Mouse (Mus musculus): ENCODE data around the gene Nell2. TPM values are rescaled to one million over a fixed set of nuclear protein-coding genes. Genes with fewer than 3 reads are reported as not detected.

Gene Nell2
- polyA plus RNA-seq (2015; fragmentation: Nextera tagmentation; extraction: Ambion mirVana) = 1.5 and 1.7 TPM in 2 replicates

- Histone ChIP-seq H3K36me3 (no peaks in the 10 kb centered on the region), H3K27ac (replicated peaks) (no peak within 1 kb of the TSS), H3K9me3 (no peaks in the 10 kb centered on the region), H3K4me1 (peaks cover 16% of the 10 kb centered on the region), H3K4me2 (peak within 1 kb of the TSS; percentile 95), H3K9ac (peak within 1 kb of the TSS; percentile 62; the same call in 1 of the 2 replicates), H3K27me3 (replicated peaks) (peaks cover 66% of the 10 kb centered on the region), H3K4me3 (peak within 1 kb of the TSS; percentile 58)
- under 1% methylated on average over 93 of the region's 95 CpGs for WGBS
- 0 out of 2 replicates have a peak, but pooled peaks have one; percentile 8 for ATAC-seq (ENCODE audit: extremely low read depth, insufficient number of reproducible peaks, low FRiP score, low TSS enrichment)
Observed at GRCm38 (mm10) chr15:95527948-95528861, at the start of gene Nell2. TSS of gene Nell2 (minus strand) at chr15:95528559.

DNA sequence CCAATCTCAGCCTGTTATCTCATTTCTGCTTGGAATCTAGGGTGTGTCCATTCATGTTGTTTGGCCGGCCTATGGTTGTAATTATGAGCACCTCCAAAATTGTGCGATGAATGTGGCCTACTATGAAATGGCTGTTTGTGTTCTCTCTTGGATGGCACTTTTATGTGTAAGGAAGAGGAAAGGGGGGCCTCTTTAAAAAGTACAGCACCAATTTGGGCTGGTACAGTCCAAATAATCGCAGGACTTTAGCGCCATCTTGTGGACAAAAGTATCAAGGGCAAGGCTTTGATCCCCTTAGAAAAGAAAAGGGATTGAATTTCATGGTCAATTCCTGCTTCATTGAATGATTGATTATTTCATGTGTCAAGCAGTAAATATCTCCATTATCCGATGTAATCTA lies 46.3 kb upstream of the Nell2 start:
- Histone ChIP-seq H3K9me3 (no peaks in the 10 kb centered on the region), H3K9ac (no peak overlapping the region), H3K27ac (replicated peaks) (no peak overlapping the region), H3K4me3 (no peak overlapping the region), H3K4me1 (no peaks in the 10 kb centered on the region), H3K27me3 (replicated peaks) (peaks cover 12% of the 10 kb centered on the region), H3K4me2 (no peak overlapping the region), H3K36me3 (no peaks in the 10 kb centered on the region)
- no peak for ATAC-seq (ENCODE audit: extremely low read depth, insufficient number of reproducible peaks, low FRiP score, low TSS enrichment)
- WGBS = 19% methylated on average over 5 of the region's 5 CpGs

DNA sequence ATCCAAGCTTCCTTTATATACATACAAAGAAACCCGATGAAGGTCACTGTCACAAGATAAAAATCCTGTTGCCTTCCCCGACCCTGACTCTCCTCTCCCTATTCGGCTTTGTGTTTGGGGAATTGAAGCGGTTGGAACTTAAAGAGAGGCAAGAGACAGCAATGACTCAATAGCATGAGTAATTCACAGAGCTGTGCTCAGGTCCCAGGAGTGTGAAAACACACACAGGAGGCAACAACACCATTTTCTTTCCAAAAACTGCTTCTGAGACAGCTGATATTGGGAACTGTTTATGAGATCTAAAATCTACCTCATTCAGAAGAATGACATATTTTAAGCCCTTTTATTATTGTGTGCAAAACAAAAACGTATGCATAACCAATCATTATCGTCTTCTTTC lies 41.2 kb upstream of the Nell2 start:
- H3K27ac ChIP-seq (replicated peaks) = no peak overlapping the region
- no peak overlapping the region for H3K4me3 ChIP-seq
- peaks cover 19% of the 10 kb centered on the region for H3K4me1 ChIP-seq
- no peaks in the 10 kb centered on the region for H3K36me3 ChIP-seq
- no peaks in the 10 kb centered on the region for H3K9me3 ChIP-seq
- H3K9ac ChIP-seq = no peak overlapping the region
- ATAC-seq (ENCODE audit: extremely low read depth, insufficient number of reproducible peaks, low FRiP score, low TSS enrichment) = no peak
- no peaks in the 10 kb centered on the region for H3K27me3 ChIP-seq (replicated peaks)
- 71% methylated on average over 6 of the region's 6 CpGs for WGBS
- H3K4me2 ChIP-seq = no peak overlapping the region

DNA sequence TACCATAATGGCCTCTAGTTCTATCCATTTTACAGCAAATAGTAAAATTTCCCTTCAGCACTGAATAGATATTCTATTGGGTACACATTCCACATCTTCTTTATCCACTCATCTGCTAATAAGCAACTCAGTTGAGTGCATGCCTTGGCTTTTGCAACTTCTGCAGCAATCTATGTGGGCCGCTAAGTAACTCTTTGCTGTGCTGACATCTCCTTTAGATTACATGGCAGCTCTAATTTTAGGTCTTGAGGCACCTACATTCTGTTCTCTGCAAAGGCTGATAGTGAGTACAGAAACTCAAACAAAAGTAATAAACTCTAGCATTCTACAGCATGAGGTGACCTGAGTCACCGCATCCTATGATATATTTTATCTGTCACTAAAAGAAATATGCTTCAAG lies 36.8 kb upstream of the Nell2 start:
- WGBS = 40% methylated on average over 2 of the region's 2 CpGs
- Histone ChIP-seq H3K36me3 (no peaks in the 10 kb centered on the region), H3K27ac (replicated peaks) (no peak overlapping the region), H3K9me3 (no peaks in the 10 kb centered on the region), H3K9ac (no peak overlapping the region), H3K4me1 (peaks cover 19% of the 10 kb centered on the region), H3K4me3 (no peak overlapping the region), H3K27me3 (replicated peaks) (no peaks in the 10 kb centered on the region), H3K4me2 (no peak overlapping the region)
- ATAC-seq (ENCODE audit: extremely low read depth, insufficient number of reproducible peaks, low FRiP score, low TSS enrichment) = no peak

DNA sequence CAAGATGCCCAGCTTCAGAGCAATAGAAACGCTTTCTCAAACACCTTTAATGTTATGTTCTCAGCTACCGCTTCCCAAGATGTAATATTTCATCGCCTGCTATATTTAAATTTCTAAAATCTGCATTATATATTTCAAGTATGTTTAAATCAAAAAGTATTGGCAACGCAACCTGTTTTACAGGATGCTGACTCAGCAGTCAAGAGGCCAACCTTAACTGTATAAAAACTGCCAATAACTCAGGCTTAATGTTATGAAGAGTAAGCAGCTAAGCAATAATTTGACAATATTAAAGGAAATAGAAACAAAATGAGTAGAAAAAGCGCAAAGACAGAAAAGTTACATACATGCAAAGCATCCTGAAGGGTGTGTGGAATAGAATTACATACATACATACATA lies 32.9 kb upstream of the Nell2 start:
- no peak overlapping the region for H3K27ac ChIP-seq (replicated peaks)
- WGBS = 84% methylated on average over 5 of the region's 5 CpGs
- H3K4me1 ChIP-seq = peaks cover 10% of the 10 kb centered on the region
- no peak overlapping the region for H3K9ac ChIP-seq
- no peak overlapping the region for H3K4me3 ChIP-seq
- H3K4me2 ChIP-seq = no peak overlapping the region
- no peaks in the 10 kb centered on the region for H3K27me3 ChIP-seq (replicated peaks)
- H3K9me3 ChIP-seq = no peaks in the 10 kb centered on the region
- no peaks in the 10 kb centered on the region for H3K36me3 ChIP-seq
- no peak for ATAC-seq (ENCODE audit: extremely low read depth, insufficient number of reproducible peaks, low FRiP score, low TSS enrichment)

DNA sequence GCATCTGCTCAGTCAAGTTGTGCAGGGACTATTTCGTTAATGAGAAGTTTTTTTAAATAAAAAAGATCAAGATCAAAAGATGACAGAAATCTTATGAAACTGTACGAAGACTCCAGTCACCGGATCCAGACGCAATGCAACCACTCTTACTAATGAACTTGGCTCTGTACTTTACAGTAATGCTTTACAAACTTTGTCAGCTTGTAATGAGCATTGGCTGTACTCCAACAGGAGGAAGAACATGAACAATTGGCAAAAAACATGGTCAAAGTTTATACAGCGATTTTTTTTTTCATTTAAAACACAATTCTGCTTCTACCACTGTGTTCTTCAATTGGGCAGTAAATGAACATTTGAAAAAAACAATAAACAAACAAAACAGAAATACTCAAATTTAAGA lies 21.7 kb upstream of the Nell2 start:
- WGBS = 72% methylated on average over 5 of the region's 5 CpGs
- Histone ChIP-seq H3K4me3 (no peak overlapping the region), H3K9ac (no peak overlapping the region), H3K27me3 (replicated peaks) (no peaks in the 10 kb centered on the region), H3K27ac (replicated peaks) (no peak overlapping the region), H3K9me3 (0 out of 2 replicates have a peak, but pooled peaks cover 3% of the 10 kb centered on the region), H3K36me3 (no peaks in the 10 kb centered on the region), H3K4me1 (no peaks in the 10 kb centered on the region), H3K4me2 (no peak overlapping the region)
- ATAC-seq (ENCODE audit: extremely low read depth, insufficient number of reproducible peaks, low FRiP score, low TSS enrichment) = no peak

GRCm38 (mm10) chr15:95542632-95543031 lies 14.3 kb upstream of the Nell2 start:
- Histone ChIP-seq H3K9ac (no peak overlapping the region), H3K4me1 (no peaks in the 10 kb centered on the region), H3K36me3 (no peaks in the 10 kb centered on the region), H3K4me3 (no peak overlapping the region), H3K4me2 (no peak overlapping the region), H3K27ac (replicated peaks) (no peak overlapping the region), H3K9me3 (peaks cover 6% of the 10 kb centered on the region), H3K27me3 (replicated peaks) (no peaks in the 10 kb centered on the region)
- 67% methylated on average over 6 of the region's 6 CpGs for WGBS
- ATAC-seq (ENCODE audit: extremely low read depth, insufficient number of reproducible peaks, low FRiP score, low TSS enrichment) = no peak

- peaks cover 6% of the 10 kb centered on the region for H3K9me3 ChIP-seq
- WGBS = 73% methylated on average over 4 of the region's 4 CpGs
Observed at GRCm38 (mm10) chr15:95536724-95537123, 8.4 kb upstream of the Nell2 start.

DNA sequence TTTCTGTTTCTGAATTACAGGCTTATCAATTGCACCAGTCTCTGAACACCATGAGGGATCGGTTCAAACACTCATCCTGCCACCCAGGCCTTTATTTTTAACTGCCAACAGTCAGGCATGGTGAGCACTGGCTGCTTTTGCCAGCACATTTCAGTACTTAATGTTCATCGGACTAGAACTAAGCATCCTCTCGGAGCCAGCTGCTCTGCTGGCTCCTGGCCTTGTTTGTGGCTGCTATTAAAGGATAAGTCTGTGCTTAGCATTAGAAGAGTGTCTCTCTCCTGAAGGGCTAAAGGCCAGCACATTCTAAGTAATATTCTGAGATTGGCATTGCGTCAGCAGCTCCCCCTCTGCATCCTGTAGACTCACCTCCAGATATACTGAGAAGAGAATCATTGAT lies 7.9 kb upstream of the Nell2 start:
- no peaks in the 10 kb centered on the region for H3K27me3 ChIP-seq (replicated peaks)
- no peak overlapping the region for H3K4me2 ChIP-seq
- 61% methylated on average over 4 of the region's 4 CpGs for WGBS
- H3K4me1 ChIP-seq = no peaks in the 10 kb centered on the region
- no peak overlapping the region for H3K27ac ChIP-seq (replicated peaks)
- ATAC-seq (ENCODE audit: extremely low read depth, insufficient number of reproducible peaks, low FRiP score, low TSS enrichment) = no peak
- H3K36me3 ChIP-seq = no peaks in the 10 kb centered on the region
- no peak overlapping the region for H3K4me3 ChIP-seq
- H3K9me3 ChIP-seq = peaks cover 6% of the 10 kb centered on the region
- H3K9ac ChIP-seq = no peak overlapping the region

More at GRCm38 (mm10) chr15:95536724-95537123, 8.4 kb upstream of the Nell2 start:
- Histone ChIP-seq H3K36me3 (no peaks in the 10 kb centered on the region), H3K4me1 (no peaks in the 10 kb centered on the region), H3K27ac (replicated peaks) (no peak overlapping the region), H3K27me3 (replicated peaks) (no peaks in the 10 kb centered on the region), H3K4me3 (no peak overlapping the region), H3K4me2 (no peak overlapping the region), H3K9ac (no peak overlapping the region)
- ATAC-seq (ENCODE audit: extremely low read depth, insufficient number of reproducible peaks, low FRiP score, low TSS enrichment) = no peak

- H3K27ac ChIP-seq (replicated peaks) = no peak overlapping the region
- H3K9me3 ChIP-seq = peaks cover 6% of the 10 kb centered on the region
- H3K4me3 ChIP-seq = no peak overlapping the region
- WGBS = 70% methylated on average over 6 of the region's 6 CpGs
- H3K27me3 ChIP-seq (replicated peaks) = peaks cover 13% of the 10 kb centered on the region
- no peak overlapping the region for H3K9ac ChIP-seq
- H3K4me2 ChIP-seq = no peak overlapping the region
- H3K36me3 ChIP-seq = no peaks in the 10 kb centered on the region
- no peak for ATAC-seq (ENCODE audit: extremely low read depth, insufficient number of reproducible peaks, low FRiP score, low TSS enrichment)
- no peaks in the 10 kb centered on the region for H3K4me1 ChIP-seq
Observed at GRCm38 (mm10) chr15:95534644-95535043, 6.3 kb upstream of the Nell2 start.

- Histone ChIP-seq H3K9me3 (no peaks in the 10 kb centered on the region), H3K27ac (replicated peaks) (no peak overlapping the region), H3K9ac (0 out of 2 replicates have a peak overlapping the region, but pooled peaks have one; percentile 62), H3K27me3 (replicated peaks) (peaks cover 66% of the 10 kb centered on the region), H3K4me3 (peak overlapping the region; percentile 58), H3K36me3 (no peaks in the 10 kb centered on the region), H3K4me2 (peak overlapping the region; percentile 95), H3K4me1 (peaks cover 16% of the 10 kb centered on the region)
- 1% methylated on average over 28 of the region's 28 CpGs for WGBS
- no peak for ATAC-seq (ENCODE audit: extremely low read depth, insufficient number of reproducible peaks, low FRiP score, low TSS enrichment)
Observed at GRCm38 (mm10) chr15:95527461-95527947, 855 bp downstream of the Nell2 start.

All from heart, embryonic 13.5 days (tissue).